Mouse (Mus musculus): ENCODE measurements around the gene Nkx3-2. TPM values are rescaled to one million over a fixed set of nuclear protein-coding genes. Genes with fewer than 3 reads are reported as not detected.

Gene Nkx3-2
- polyA plus RNA-seq, 1 experiment from 2014 or later: not detected

- Histone ChIP-seq H3K36me3 (ENCODE audit: inconsistent target) (no peaks in the 10 kb centered on the region), H3K4me3 (ENCODE audit: inconsistent target) (peak overlapping the region; percentile 45), H3K27ac (no peak overlapping the region), H3K79me2 (ENCODE audit: inconsistent target) (no peaks in the 10 kb centered on the region)
- 6% methylated on average over 21 of the region's 21 CpGs for WGBS (ENCODE audit: missing documents)
These were observed 4.2 kb upstream of the Nkx3-2 start for GRCm38 (mm10) chr5:41768382-41769040.

DNA sequence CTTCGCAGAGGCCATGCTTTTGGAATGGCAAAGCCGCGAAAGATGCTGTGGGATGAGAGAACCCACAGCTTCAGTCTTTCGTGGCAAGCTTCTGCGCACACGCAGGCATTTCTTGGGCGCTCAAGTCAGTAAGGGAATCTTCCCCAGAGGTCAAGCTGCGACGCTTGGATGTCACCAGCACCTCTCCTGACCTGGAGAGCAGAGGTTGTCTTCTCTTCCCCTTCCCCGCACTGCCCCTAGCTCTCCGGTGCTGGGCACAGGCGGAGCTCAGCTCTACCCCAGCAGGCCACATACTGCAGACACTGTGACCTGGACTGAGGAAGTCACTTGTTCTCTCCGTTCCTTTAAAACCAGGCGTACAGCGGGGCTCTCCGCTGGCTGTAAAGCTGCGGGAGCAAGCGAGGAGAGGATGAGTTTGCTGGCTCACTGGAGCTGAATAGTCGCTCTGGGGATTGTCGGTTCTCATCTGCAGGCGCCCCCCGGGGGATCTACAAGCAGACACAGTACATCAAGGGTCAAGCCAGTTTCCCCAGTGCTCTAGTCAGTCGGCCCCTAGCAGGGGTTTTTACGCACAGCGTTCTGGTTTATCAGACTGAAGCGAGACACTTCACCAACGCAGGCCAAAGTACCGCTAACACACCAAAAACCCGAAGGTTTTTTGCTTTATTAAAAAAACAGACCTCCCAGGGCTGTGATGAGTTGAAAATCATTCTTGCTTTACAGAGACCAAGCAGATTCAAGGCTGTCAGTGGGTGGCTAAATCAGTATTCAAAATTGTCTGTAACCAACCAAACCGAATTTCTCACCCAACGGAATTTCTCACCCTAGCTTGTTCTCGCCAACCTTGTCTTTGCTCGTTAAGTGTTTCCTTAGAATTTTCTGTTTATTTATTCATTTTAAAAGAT, 3.2 kb upstream of the Nkx3-2 start:
- 5% methylated on average over 33 of the region's 33 CpGs for WGBS (ENCODE audit: missing documents)
- Histone ChIP-seq H3K4me3 (ENCODE audit: inconsistent target) (peak overlapping the region; percentile 45), H3K27ac (no peak overlapping the region), H3K79me2 (ENCODE audit: inconsistent target) (no peaks in the 10 kb centered on the region), H3K36me3 (ENCODE audit: inconsistent target) (no peaks in the 10 kb centered on the region)

DNA sequence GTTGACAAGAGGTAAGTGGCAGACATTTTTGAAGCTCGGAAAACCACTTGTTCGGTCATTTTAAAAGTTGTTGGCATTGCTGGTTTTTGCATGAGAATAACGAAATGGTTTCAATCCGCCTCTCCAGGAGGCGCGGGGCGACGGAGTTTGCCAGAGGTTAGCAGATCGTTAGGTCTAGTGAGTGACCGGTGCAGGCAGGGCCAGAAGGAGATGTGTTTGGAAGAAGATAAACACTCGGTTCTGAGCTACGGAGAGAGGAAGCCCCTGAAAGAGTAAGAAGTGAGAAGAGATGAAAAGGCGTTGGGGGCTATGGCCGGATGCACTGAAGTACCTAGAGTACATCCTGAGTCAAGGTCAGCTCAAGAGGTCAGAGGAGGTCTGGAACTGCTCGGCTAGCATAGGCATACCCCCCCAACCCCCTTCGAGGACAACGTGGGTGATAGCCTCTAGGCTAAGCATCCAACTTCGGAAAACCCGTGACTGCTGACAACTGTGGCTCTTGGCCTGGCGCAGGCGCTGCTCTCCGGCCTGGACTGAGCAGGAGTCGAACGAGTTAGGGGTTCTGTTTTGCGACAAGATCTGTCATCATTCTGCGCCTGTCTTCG, 2.2 kb upstream of the Nkx3-2 start:
- Histone ChIP-seq H3K4me3 (ENCODE audit: inconsistent target) (no peak overlapping the region), H3K36me3 (ENCODE audit: inconsistent target) (no peaks in the 10 kb centered on the region), H3K79me2 (ENCODE audit: inconsistent target) (no peaks in the 10 kb centered on the region), H3K27ac (no peak overlapping the region)
- WGBS (ENCODE audit: missing documents): 11% methylated on average over 27 of the region's 27 CpGs

DNA sequence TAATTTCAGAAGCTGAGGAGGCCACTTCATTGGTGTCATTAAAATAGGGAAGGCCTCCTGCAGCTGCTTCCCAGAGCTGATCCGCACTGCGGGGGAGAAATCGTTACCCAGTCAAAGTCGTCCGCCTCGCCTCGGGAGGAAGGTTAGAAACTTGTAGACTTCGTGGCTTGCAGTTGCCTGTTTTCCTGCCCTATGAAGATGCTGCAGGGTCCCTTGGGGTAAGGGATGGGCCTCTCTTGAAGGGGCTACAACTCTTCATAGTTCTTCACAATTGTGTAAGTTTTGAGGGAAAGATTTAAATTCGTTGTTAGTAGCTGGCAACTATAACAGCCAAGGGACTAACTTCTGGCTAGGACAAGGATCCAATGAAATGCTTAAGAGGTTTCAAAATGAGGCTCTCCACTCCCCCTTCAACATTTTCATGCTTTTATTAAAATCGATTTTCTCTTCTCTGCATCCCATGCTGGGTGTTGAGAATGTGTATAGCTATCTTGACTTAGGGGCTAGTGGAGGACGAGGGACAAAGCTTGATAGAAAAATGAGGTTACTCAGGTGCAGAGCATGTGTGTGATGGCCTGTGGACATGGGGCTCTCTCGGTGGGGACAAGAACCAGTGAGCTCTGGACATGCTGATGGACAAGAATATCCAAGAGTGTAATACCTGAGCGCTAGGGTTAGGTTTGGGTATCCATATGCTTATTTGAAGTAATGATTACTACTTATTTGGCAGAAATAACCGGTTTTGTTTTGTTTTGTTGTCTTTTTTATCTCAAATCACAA, 1.5 kb upstream of the Nkx3-2 start:
- WGBS (ENCODE audit: missing documents): 11% methylated on average over 14 of the region's 14 CpGs
- Histone ChIP-seq H3K4me3 (ENCODE audit: inconsistent target) (no peak overlapping the region), H3K36me3 (ENCODE audit: inconsistent target) (no peaks in the 10 kb centered on the region)

GRCm38 (mm10) chr5:41762947-41763730, 1.2 kb downstream of the Nkx3-2 start:
- no peaks in the 10 kb centered on the region for H3K79me2 ChIP-seq (ENCODE audit: inconsistent target)
- no peak overlapping the region for H3K27ac ChIP-seq
- WGBS (ENCODE audit: missing documents): 5% methylated on average over 31 of the region's 41 CpGs
- no peaks in the 10 kb centered on the region for H3K36me3 ChIP-seq (ENCODE audit: inconsistent target)
- H3K4me3 ChIP-seq (ENCODE audit: inconsistent target): no peak overlapping the region

More for the DNA sequence above, 1.5 kb upstream of the Nkx3-2 start:
- H3K79me2 ChIP-seq (ENCODE audit: inconsistent target): no peaks in the 10 kb centered on the region
- H3K27ac ChIP-seq: no peak overlapping the region

DNA sequence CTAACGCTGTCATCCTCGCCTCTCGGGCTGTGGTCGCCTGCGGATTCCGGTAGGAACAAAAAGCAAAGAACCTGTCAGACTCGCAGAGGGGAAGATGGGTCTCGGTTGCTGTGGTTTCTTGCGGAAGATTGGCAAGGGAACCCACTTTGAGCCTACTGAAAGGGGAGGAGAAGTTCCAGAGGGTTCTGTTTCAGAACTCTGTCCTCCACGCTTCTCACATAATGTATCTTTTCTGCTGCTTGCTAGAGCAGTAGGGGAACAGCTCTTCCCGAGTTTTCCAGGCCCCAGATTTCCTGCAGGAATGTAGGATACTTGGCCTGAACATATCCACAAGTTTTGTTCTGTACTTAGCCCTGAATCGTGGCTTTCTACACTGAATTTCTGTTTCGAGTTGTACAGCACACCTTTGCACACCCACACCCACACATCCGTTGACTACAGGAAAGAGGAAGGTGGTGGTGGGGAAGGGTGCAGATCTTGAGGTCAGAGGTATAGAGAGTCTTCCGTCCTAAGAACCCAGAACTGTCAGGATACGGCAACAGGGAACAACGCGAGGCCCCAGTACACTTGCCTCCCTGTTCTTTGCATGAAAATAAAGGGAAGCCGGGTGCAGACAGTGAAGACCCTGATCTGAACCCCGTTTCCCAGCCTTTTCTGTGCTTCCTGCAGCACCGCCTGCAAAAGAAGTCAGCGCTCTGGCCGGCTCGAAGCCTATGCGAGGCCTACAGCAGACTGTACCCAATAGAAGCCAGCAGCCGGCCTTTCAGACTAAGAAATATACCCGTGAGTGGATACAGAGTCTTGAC, 2.0 kb downstream of the Nkx3-2 start:
- Histone ChIP-seq H3K4me3 (ENCODE audit: inconsistent target) (no peak overlapping the region), H3K36me3 (ENCODE audit: inconsistent target) (no peaks in the 10 kb centered on the region), H3K79me2 (ENCODE audit: inconsistent target) (no peaks in the 10 kb centered on the region), H3K27ac (no peak overlapping the region)
- 4% methylated on average over 27 of the region's 27 CpGs for WGBS (ENCODE audit: missing documents)

DNA sequence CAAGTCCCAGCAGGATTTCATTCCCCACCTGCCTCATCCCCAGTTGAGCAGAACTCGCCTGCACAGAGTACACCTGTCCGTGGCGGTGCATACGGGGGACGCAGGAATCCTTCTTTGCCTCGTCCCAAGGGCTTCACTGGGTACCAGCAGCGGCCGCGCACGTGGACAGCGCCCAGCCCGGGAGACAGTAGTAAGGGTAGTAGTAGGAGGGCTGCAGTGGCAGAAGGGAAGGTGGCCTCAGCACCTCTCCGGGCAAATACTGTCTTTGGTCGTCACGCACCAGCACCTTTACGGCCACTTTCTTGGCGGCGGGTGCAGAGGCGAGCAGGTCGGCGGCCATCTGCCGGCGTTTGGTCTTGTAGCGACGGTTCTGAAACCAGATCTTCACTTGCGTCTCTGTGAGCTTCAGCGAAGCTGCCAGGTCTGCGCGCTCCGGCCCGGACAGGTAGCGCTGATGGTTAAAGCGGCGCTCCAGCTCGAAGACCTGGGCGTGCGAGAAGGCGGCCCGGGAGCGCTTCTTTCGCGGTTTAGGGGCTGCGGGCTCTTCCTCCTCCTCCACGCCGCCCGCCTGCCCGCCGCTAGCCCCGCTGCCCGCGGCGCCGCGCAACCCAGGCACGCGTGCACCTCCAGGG, 2.7 kb downstream of the Nkx3-2 start:
- Histone ChIP-seq H3K27ac (no peak overlapping the region), H3K79me2 (ENCODE audit: inconsistent target) (no peaks in the 10 kb centered on the region), H3K4me3 (ENCODE audit: inconsistent target) (no peak overlapping the region), H3K36me3 (ENCODE audit: inconsistent target) (no peaks in the 10 kb centered on the region)
- 3% methylated on average over 56 of the region's 56 CpGs for WGBS (ENCODE audit: missing documents)

DNA sequence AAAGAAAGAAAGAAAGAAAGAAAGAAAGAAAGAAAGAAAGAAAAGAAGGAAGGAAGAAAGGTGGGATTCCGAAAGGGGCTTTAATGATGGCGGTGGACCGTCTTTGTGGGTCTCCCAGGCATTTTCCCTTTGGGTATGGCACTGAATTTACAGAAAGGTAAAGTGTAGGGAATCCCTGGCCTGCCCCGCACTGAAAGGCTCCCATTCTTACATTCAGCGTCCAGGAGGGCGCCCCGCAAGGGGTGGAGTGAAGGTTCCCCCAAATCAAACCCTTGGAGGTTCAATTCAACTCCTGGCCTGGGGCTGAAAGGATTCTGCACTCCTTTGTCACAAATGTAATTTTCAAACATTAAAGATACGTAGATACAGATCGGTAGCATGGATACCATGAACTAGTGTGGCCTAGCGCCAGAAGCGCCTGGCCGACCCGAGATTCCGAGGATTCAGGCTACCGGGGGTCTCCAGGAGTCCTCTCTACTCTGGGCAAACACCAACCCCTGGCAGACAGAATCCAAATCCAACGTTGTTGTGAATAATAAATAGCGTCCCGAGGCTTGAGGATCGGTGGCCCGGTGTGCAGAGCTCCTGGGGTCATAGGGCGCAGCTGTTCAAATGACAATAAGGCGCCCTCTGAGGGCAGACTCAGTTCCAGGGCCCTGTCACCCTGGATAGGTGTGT, 3.3 kb downstream of the Nkx3-2 start:
- H3K4me3 ChIP-seq (ENCODE audit: inconsistent target): no peak overlapping the region
- H3K27ac ChIP-seq: no peak overlapping the region
- no peaks in the 10 kb centered on the region for H3K79me2 ChIP-seq (ENCODE audit: inconsistent target)
- WGBS (ENCODE audit: missing documents): 17% methylated on average over 22 of the region's 22 CpGs
- H3K36me3 ChIP-seq (ENCODE audit: inconsistent target): no peaks in the 10 kb centered on the region

DNA sequence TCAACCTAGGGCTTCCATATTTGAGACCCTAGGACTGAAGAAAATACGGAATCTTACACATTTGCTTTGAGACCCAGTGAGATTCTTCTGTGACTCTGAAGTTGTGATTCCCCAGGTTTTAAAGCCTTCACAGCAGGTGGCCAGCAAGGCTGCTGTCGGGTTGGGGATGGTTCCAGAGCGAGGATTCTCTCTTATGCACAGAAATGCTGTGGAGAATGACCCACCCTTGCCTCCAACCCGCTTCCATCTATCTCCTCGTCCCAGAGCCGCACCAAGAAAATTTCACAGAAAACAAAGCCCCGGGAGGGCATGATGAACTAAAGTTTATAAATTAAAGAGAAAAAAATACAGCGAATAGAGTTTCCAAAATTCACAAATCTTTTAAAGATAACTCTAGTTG, 4.2 kb downstream of the Nkx3-2 start:
- Histone ChIP-seq H3K36me3 (ENCODE audit: inconsistent target) (no peaks in the 10 kb centered on the region), H3K79me2 (ENCODE audit: inconsistent target) (no peaks in the 10 kb centered on the region), H3K4me3 (ENCODE audit: inconsistent target) (no peak overlapping the region), H3K27ac (no peak overlapping the region)
- WGBS (ENCODE audit: missing documents): 18% methylated on average over 8 of the region's 8 CpGs

DNA sequence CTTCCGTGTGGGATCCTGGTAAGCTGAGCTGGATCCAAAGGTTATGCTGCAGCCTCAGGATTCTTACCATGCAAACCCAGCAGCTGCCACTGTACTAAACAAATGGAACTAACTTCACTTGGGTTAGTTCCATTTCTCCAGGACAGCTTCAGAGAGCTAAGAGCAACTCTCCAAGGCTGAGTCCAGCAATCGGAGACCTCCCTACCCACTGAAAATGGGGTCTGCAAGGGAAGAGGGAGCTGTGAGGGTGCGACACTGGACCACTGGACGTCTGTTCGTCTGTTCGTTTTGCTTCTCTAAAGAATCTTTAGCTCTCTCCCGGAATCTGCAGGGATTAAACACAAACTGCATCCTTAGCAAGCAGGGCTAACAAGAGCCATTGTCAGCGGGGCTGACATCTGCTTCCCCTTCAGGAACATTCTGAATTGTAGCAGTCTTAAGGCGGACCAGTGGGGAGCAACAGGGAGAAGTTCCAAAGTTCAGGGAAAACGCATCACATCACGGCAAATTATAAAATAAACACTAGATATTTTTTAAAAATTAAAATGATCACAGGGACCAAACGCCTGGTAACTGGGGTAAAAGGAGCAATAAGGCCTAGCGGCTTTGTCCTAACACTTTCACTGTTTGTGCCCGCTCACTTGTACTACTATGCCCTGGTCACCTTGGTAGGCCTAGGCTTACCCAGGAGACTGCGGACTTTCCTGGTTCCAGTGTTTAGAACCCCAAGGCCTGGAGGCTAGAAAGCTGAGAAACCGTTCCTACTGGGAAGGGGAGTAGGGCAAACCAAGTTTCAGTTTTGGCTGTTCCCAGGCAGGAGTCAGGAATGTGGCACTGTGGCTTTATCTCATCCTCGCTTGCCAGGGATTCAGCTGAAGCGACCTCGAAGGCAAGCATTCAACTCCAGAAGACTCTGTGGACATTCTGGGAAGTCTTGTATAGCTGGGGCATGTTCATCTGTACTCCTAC, 5.3 kb downstream of the Nkx3-2 start:
- Histone ChIP-seq H3K4me3 (ENCODE audit: inconsistent target) (no peak overlapping the region), H3K79me2 (ENCODE audit: inconsistent target) (no peaks in the 10 kb centered on the region), H3K36me3 (ENCODE audit: inconsistent target) (no peaks in the 10 kb centered on the region), H3K27ac (no peak overlapping the region)
- WGBS (ENCODE audit: missing documents): 19% methylated on average over 19 of the region's 19 CpGs

DNA sequence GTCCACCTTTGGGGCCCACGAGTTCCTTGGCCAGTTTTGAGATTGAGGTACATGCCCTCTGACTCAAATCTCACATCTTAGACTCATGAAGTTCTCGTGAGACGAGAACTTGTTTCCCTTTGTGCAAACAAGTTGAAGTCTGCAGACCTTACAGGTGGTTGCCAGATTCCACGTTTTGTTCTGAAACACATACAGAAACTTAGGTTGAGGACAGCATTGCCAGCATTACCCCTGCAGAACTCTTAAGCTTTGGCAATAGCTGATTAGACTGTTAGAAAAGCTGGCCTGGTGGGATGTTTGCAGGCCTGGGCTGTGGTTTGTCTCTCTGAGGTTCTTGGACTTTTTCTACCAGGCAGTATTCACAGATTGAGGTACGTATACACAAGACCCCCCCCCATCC, 7.0 kb downstream of the Nkx3-2 start:
- H3K36me3 ChIP-seq (ENCODE audit: inconsistent target): no peaks in the 10 kb centered on the region
- H3K4me3 ChIP-seq (ENCODE audit: inconsistent target): no peak overlapping the region
- H3K27ac ChIP-seq: no peak overlapping the region
- no peaks in the 10 kb centered on the region for H3K79me2 ChIP-seq (ENCODE audit: inconsistent target)
- WGBS (ENCODE audit: missing documents): 16% methylated on average over 5 of the region's 5 CpGs

- 13% methylated on average over 4 of the region's 4 CpGs for WGBS (ENCODE audit: missing documents)
- no peaks in the 10 kb centered on the region for H3K79me2 ChIP-seq (ENCODE audit: inconsistent target)
- no peak overlapping the region for H3K27ac ChIP-seq
These were observed 7.9 kb downstream of the Nkx3-2 start for GRCm38 (mm10) chr5:41756396-41756795.

More at GRCm38 (mm10) chr5:41756396-41756795, 7.9 kb downstream of the Nkx3-2 start:
- H3K36me3 ChIP-seq (ENCODE audit: inconsistent target): no peaks in the 10 kb centered on the region
- H3K4me3 ChIP-seq (ENCODE audit: inconsistent target): no peak overlapping the region

Measured in macrophage (primary cell).